Mouse (Mus musculus): ENCODE data around the gene Vmn1r173. TPM values are rescaled to one million over a fixed set of nuclear protein-coding genes. Genes with fewer than 3 reads are reported as not detected.
"Not testable (repeated sequence)": the region's sequence is repeated elsewhere in the genome, so short reads cannot be mapped to it uniquely, and the experiment has no call there.

Gene Vmn1r173
- not detected for polyA plus RNA-seq (2012; fragmentation: generic; extraction: Trizol)
- long read RNA-seq, experiment 1: 0 reads
- long read RNA-seq, experiment 2: 0 reads

DNA sequence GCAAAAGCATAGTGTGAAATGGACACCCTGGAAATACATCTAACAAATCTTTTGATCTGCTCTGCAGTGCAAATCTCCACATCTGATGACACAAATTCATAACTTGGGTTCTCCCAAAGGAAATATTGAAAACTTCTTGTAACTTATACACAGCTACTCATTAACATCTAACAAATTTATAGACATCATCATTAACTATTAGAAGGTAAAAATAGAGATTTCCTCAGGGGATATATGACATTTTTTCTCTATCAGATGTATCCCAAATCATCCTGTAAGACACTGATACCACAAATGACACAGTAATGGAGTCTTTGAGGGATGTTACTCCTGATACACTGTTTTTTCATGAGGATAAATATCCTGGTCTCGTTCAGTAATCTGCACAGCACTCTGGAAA is at the start of gene Vmn1r173:
Gene Vmn1r173 (plus strand): TSS at position 301 of the 400 bp plus-strand sequence.
- H3K79me2 ChIP-seq (ENCODE audit: control insufficient read depth, insufficient read depth); H3K36me3 ChIP-seq (ENCODE audit: control insufficient read depth, insufficient read depth); H3ac ChIP-seq (ENCODE audit: control insufficient read depth, insufficient read length, low read depth); H3K79me3 ChIP-seq (ENCODE audit: low read depth); H3K27me3 ChIP-seq (ENCODE audit: control insufficient read depth, insufficient read depth, insufficient read length); H3K4me3 ChIP-seq (ENCODE audit: insufficient read depth, poor library complexity, severe bottlenecking): not testable (repeated sequence)

DNA sequence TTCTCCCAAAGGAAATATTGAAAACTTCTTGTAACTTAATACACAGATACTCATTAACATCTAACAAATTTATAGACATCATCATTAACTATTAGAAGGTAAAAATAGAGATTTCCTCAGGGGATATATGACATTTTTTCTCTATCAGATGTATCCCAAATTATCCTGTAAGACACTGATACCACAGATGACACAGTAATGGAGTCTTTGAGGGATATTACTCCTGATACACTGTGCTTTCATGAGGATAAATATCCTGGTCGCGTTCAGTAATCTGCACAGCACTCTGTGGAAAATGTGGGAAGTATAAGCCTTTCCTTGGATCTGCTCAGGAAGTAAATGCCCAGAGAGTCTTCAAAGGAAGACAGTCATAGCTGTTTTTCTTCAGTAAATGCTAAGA is 42.5 kb upstream of the Vmn1r173 start, which contains the start of gene Vmn1r172:
Gene Vmn1r172 (plus strand): TSS at position 301 of the 400 bp plus-strand sequence.
- TF ChIP-seq FOSL1 (IDR thresholded peaks at IDR 0.05; ENCODE audit: insufficient read depth, low read length, poor library complexity, severe bottlenecking): no peak
- TF ChIP-seq MYOD1 (IDR thresholded peaks at IDR 0.05; ENCODE audit: control insufficient read depth, insufficient read length, low read depth): no peak
- no peak for TF ChIP-seq CEBPB (IDR thresholded peaks at IDR 0.05; ENCODE audit: low read depth)
- no peak for TF ChIP-seq USF1 (IDR thresholded peaks at IDR 0.05; ENCODE audit: low read depth)
- no peak for TF ChIP-seq MYOG (IDR thresholded peaks at IDR 0.05; ENCODE audit: control insufficient read depth, extremely low read depth, insufficient read length)
- TF ChIP-seq CTCF (IDR thresholded peaks at IDR 0.05; ENCODE audit: control insufficient read depth, insufficient read depth, insufficient read length): no peak
- no peak for TF ChIP-seq MAX (IDR thresholded peaks at IDR 0.05)
- Histone ChIP-seq H3ac (ENCODE audit: control insufficient read depth, insufficient read length, low read depth) (no peak within 1 kb of the TSS), H3K79me2 (ENCODE audit: control insufficient read depth, insufficient read depth) (no peaks in the 10 kb centered on the region), H3K79me3 (ENCODE audit: low read depth) (no peaks in the 10 kb centered on the region), H3K4me3 (ENCODE audit: insufficient read depth, poor library complexity, severe bottlenecking) (no peak within 1 kb of the TSS), H3K36me3 (ENCODE audit: control insufficient read depth, insufficient read depth) (no peaks in the 10 kb centered on the region), H3K27me3 (ENCODE audit: control insufficient read depth, insufficient read depth, insufficient read length) (no peaks in the 10 kb centered on the region)

DNA sequence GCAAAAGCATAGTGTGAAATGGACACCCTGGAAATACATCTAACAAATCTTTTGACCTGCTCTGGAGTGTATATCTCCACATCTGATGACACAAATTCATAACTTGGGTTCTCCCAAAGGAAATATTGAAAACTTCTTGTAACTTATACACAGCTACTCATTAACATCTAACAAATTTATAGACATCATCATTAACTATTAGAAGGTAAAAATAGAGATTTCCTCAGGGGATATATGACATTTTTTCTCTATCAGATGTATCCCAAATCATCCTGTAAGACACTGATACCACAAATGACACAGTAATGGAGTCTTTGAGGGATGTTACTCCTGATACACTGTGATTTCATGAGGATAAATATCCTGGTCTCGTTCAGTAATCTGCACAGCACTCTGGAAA is 51.5 kb downstream of the Vmn1r173 start, which contains the start of gene Vmn1r174:
Gene Vmn1r174 (plus strand): TSS at position 301 of the 400 bp plus-strand sequence.
- not testable (repeated sequence) for H3K79me2 ChIP-seq (ENCODE audit: control insufficient read depth, insufficient read depth); H3K27me3 ChIP-seq (ENCODE audit: control insufficient read depth, insufficient read depth, insufficient read length); H3K4me3 ChIP-seq (ENCODE audit: insufficient read depth, poor library complexity, severe bottlenecking); H3ac ChIP-seq (ENCODE audit: control insufficient read depth, insufficient read length, low read depth); H3K79me3 ChIP-seq (ENCODE audit: low read depth); H3K36me3 ChIP-seq (ENCODE audit: control insufficient read depth, insufficient read depth)

Other genes starting within 250 kb of the Vmn1r173 start
- gene Vmn1r167, start 193.5 kb upstream of the Vmn1r173 start, polyA plus RNA-seq (2012; fragmentation: generic; extraction: Trizol): not detected
- not detected for gene Vmn1r168, start 161.0 kb upstream of the Vmn1r173 start, polyA plus RNA-seq (2012; fragmentation: generic; extraction: Trizol)
- gene Vmn1r169, start 125.2 kb upstream of the Vmn1r173 start, polyA plus RNA-seq (2012; fragmentation: generic; extraction: Trizol): not detected
- not detected for gene Vmn1r170, start 94.5 kb upstream of the Vmn1r173 start, polyA plus RNA-seq (2012; fragmentation: generic; extraction: Trizol)
- not detected for gene Vmn1r171, start 70.0 kb upstream of the Vmn1r173 start, polyA plus RNA-seq (2012; fragmentation: generic; extraction: Trizol)
- gene Vmn1r172, start 42.4 kb upstream of the Vmn1r173 start, polyA plus RNA-seq (2012; fragmentation: generic; extraction: Trizol): not detected
- not detected for gene Vmn1r174, start 51.6 kb downstream of the Vmn1r173 start, polyA plus RNA-seq (2012; fragmentation: generic; extraction: Trizol)
- not detected for gene Vmn1r175, start 109.9 kb downstream of the Vmn1r173 start, polyA plus RNA-seq (2012; fragmentation: generic; extraction: Trizol)
- gene Vmn1r176, start 136.7 kb downstream of the Vmn1r173 start, polyA plus RNA-seq (2012; fragmentation: generic; extraction: Trizol): not detected
- not detected for gene Vmn1r177, start 165.7 kb downstream of the Vmn1r173 start, polyA plus RNA-seq (2012; fragmentation: generic; extraction: Trizol)
- gene Vmn1r178, start 191.3 kb downstream of the Vmn1r173 start, polyA plus RNA-seq (2012; fragmentation: generic; extraction: Trizol): not detected
- gene Vmn1r179, start 226.3 kb downstream of the Vmn1r173 start, polyA plus RNA-seq (2012; fragmentation: generic; extraction: Trizol): not detected
- not detected for gene Vmn1r180, start 249.9 kb downstream of the Vmn1r173 start, polyA plus RNA-seq (2012; fragmentation: generic; extraction: Trizol)